Mouse (Mus musculus) small intestine, adult 2 months (tissue): ENCODE data around the gene Mrpl43.

Experiments used
- CTCF ChIP-seq: fragments of 200-500 bp; IDR thresholded peaks from 2 replicates; pipeline ENCODE4 v1.5.1; 2012; ENCODE audit warnings: low read depth, mild to moderate bottlenecking, control low read depth, inconsistent platforms, low read length, moderate library complexity, mixed read lengths; ENCODE audit not compliant: insufficient replicate concordance, insufficient read length; ENCODE audit errors: extremely low read depth
- POLR2A ChIP-seq: fragments of 200-500 bp; IDR thresholded peaks from 2 replicates; pipeline ENCODE4 v1.6.1; 2012; ENCODE audit warnings: low read depth, mild to moderate bottlenecking, control low read depth, inconsistent platforms, low read length, moderate library complexity

DNA sequence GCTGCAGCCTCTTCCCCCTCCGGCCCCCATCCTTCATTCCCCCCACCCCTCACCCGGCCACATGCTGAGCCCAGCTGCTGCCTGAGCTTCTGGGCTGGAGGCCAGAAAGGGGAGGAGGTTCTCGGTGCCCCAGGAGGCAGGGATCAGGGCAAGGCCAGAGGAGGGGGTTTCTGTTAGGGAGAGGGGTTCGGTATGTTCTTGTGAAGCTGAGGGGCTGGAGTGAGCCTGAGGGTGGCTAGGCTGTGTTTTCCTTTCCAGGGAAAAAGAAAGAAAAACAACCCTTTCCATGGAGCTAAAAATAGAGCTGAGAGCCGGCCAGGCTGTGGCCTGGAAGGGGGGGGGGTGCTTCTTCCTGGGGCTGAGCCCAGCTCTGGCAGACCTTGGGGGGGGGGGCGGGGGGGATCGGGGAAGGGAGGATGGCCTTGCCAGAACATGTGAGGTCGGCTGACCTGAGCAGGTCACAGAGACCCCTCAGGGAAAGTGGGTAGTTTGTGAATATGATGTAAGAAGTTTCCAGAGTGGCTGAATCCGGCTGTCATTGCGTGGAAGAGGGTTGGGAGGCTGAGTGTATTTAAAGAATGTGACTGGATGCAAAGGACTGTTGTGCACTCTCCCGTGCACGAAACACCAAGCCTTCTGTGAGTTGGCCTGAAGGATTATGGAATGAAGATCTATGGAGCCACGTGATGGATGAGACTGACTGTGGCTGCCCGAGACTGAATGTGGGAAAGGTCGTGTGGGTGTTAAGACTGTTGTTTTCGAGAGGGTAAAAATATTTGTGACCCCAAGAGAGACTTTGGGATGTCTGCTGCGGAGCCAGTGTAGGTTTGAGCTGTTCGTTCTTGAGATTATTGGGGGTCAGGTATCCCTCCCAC lies 10.3 kb upstream of the Mrpl43 start:
- TF ChIP-seq POLR2A = no peak
- no peak for TF ChIP-seq CTCF
